Mouse (Mus musculus): ENCODE measurements around the gene Gatd1.

GRCm38 (mm10) chr7:141443081-141443821 is 29.3 kb upstream of the Gatd1 start:
- TF ChIP-seq CTCF (IDR thresholded peaks at IDR 0.05; ENCODE audit: extremely low read depth, insufficient read length, insufficient replicate concordance, low read depth, low read length) (peak; percentile 36; the same call in 1 of the 2 replicates), POLR2A (IDR thresholded peaks at IDR 0.05; ENCODE audit: low read depth, low read length) (no peak)
